Mouse (Mus musculus) limb, embryonic 13.5 days (tissue): Measurements from ENCODE around the gene Fmo3. TPM values are rescaled to one million over a fixed set of nuclear protein-coding genes. Genes with fewer than 3 reads are reported as not detected.

Experiments
- ATAC-seq: fragments of 200-750 bp; cut with Nextera tagmentation; 2 replicates; pipeline ENCODE4 v1.8.0; 2017; ENCODE audit warnings: low read depth, moderate number of reproducible peaks, moderate TSS enrichment; ENCODE audit not compliant: low FRiP score
- H3K27ac ChIP-seq: fragments of 300-500 bp; sonication (generic); 2 replicates; pipeline ENCODE4 v1.5.1; 2015; ENCODE audit warnings: inconsistent platforms, mild to moderate bottlenecking, moderate library complexity
- H3K27me3 ChIP-seq: fragments of 300-500 bp; sonication (generic); 2 replicates; pipeline ENCODE4 v1.6.1; 2015; ENCODE audit warnings: mild to moderate bottlenecking, inconsistent platforms
- H3K36me3 ChIP-seq: fragments of 300-500 bp; sonication (generic); 2 replicates; pipeline ENCODE4 v1.6.1; 2015; ENCODE audit warnings: inconsistent platforms, mild to moderate bottlenecking, moderate library complexity
- H3K4me1 ChIP-seq: fragments of 300-500 bp; sonication (generic); 2 replicates; pipeline ENCODE4 v1.6.1; 2015; ENCODE audit warnings: inconsistent platforms
- H3K4me2 ChIP-seq: fragments of 300-500 bp; sonication (generic); replicated peaks from 2 replicates; pipeline ENCODE4 v1.6.1; 2015; ENCODE audit warnings: inconsistent platforms, mild to moderate bottlenecking, moderate library complexity
- H3K4me3 ChIP-seq: fragments of 300-500 bp; sonication (generic); 2 replicates; pipeline ENCODE4 v1.5.1; 2015; ENCODE audit warnings: moderate library complexity, mild to moderate bottlenecking, inconsistent platforms
- H3K9ac ChIP-seq: fragments of 300-500 bp; sonication (generic); 2 replicates; pipeline ENCODE4 v1.6.1; 2015; ENCODE audit warnings: mild to moderate bottlenecking, inconsistent platforms
- H3K9me3 ChIP-seq: fragments of 300-500 bp; sonication (generic); 2 replicates; pipeline ENCODE4 v1.6.1; 2016; ENCODE audit warnings: inconsistent platforms
- WGBS: fragments of 180-500 bp; shearing (Covaris S2); methylation state at CpG from one replicate; pipeline ENCODE4 v1.1.7; 2015; 5-methylcytosine and 5-hydroxymethylcytosine counted together
- polyA plus RNA-seq: library from polyadenylated mRNA; unstranded; fragments of >200 nt; fragmentation: Nextera tagmentation; extraction: Ambion mirVana; gene quantifications from 2 replicates; pipeline ENCODE4 v1.2.1, GENCODE M21; 2015

Gene Fmo3
- polyA plus RNA-seq, 1 experiment from 2014 or later, result not detected

DNA sequence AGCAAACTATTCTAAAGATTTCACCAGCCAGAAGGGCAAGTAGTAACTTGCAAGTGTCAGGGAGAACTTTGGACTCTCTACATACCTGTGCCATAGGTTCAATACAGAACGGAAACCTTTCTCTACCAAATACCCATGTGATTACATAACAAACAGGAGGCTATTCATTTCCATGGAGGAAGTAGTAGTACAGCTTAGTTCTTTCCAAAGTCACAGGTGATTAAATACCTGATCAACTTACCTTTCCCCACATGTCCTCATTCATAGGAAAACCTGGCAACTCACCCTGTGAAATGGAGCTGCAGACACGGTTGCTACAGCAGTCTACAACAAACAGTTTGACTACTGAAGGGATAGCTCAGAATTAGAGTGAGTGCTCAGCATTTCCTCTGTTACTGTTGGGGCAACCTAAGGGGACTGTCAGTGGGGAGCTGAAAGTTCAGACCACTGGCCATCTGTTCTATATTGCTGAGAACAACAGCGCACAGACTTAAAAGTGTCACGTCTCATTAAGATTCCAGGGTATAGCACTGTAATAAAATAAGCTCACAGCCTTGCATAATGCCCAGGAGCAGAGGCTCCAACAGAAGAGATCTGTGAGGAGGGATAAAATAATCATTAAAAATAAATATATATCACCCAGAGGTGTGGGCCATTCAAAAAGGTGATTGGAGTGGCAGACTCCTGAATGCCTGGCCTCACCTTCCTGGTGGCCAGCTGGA lies 37.3 kb downstream of the Fmo3 start:
- WGBS, result 30% methylated on average over 4 of the region's 4 CpGs

GRCm38 (mm10) chr1:162943700-162944099 lies 40.6 kb downstream of the Fmo3 start:
- no peaks in the 10 kb centered on the region for H3K9me3 ChIP-seq
- no peak overlapping the region for H3K27ac ChIP-seq
- ATAC-seq, result no peak
- no peak overlapping the region for H3K4me3 ChIP-seq
- H3K36me3 ChIP-seq, result no peaks in the 10 kb centered on the region
- H3K27me3 ChIP-seq, result peaks cover 33% of the 10 kb centered on the region; the same call in 1 of the 2 replicates
- no peak overlapping the region for H3K4me2 ChIP-seq
- no peak overlapping the region for H3K9ac ChIP-seq
- 23% methylated on average over 6 of the region's 6 CpGs for WGBS
- peaks cover 27% of the 10 kb centered on the region for H3K4me1 ChIP-seq

More for the DNA sequence above, 37.3 kb downstream of the Fmo3 start:
- H3K4me2 ChIP-seq, result no peak overlapping the region
- no peak overlapping the region for H3K9ac ChIP-seq
- ATAC-seq, result peak; percentile 54; the same call in 1 of the 2 replicates
- no peak overlapping the region for H3K27ac ChIP-seq
- H3K36me3 ChIP-seq, result no peaks in the 10 kb centered on the region
- H3K9me3 ChIP-seq, result no peaks in the 10 kb centered on the region
- H3K4me3 ChIP-seq, result no peak overlapping the region
- peaks cover 19% of the 10 kb centered on the region for H3K4me1 ChIP-seq
- H3K27me3 ChIP-seq, result peaks cover 20% of the 10 kb centered on the region; the same call in 1 of the 2 replicates

- H3K27me3 ChIP-seq, result peaks cover 40% of the 10 kb centered on the region; the same call in 1 of the 2 replicates
- H3K27ac ChIP-seq, result peak overlapping the region; percentile 56; the same call in 1 of the 2 replicates
- no peak overlapping the region for H3K9ac ChIP-seq
- H3K9me3 ChIP-seq, result no peaks in the 10 kb centered on the region
- H3K4me3 ChIP-seq, result no peak overlapping the region
- H3K4me2 ChIP-seq, result no peak overlapping the region
- WGBS, result 64% methylated on average over 4 of the region's 4 CpGs
- H3K36me3 ChIP-seq, result no peaks in the 10 kb centered on the region
- peaks cover 23% of the 10 kb centered on the region for H3K4me1 ChIP-seq
- peak; percentile 88 for ATAC-seq
These were observed 45.5 kb downstream of the Fmo3 start for GRCm38 (mm10) chr1:162938696-162939351.

GRCm38 (mm10) chr1:162937970-162938695 lies 46.2 kb downstream of the Fmo3 start:
- H3K4me2 ChIP-seq, result no peak overlapping the region
- no peaks in the 10 kb centered on the region for H3K9me3 ChIP-seq
- 22% methylated on average over 5 of the region's 5 CpGs for WGBS
- no peak overlapping the region for H3K9ac ChIP-seq
- H3K27ac ChIP-seq, result peak overlapping the region; percentile 28; the same call in 1 of the 2 replicates
- H3K4me3 ChIP-seq, result no peak overlapping the region
- peaks cover 38% of the 10 kb centered on the region; the same call in 1 of the 2 replicates for H3K27me3 ChIP-seq
- peaks cover 21% of the 10 kb centered on the region for H3K4me1 ChIP-seq
- no peaks in the 10 kb centered on the region for H3K36me3 ChIP-seq
- ATAC-seq, result peak; percentile 92

DNA sequence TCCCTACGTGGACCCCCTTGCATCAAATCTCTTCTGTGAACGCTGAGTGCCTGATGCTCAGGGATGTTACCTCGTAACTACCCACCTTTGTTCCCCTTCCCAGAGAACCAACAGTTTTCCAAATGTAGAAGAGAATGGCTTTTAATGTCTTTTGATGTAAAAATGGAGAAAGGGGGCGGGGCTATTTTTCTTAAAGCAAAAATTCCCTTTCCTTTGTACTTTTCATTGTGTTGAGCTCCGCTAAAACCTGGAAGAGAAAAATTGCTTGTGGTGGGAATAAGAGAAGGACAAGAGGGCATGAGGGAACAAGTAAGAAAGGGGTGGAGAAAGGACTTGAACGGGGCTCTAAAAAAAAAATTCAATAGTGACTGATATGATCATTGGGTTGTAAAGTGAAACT lies 46.9 kb downstream of the Fmo3 start, which contains the start of gene Fmo6:
Gene Fmo6, minus strand, starts transcription at position 101 of the 400 bp plus-strand sequence.
- no peak within 1 kb of the TSS for H3K4me3 ChIP-seq
- no peak within 1 kb of the TSS for H3K4me2 ChIP-seq
- no peaks in the 10 kb centered on the region for H3K36me3 ChIP-seq
- ATAC-seq, result no peak
- peaks cover 32% of the 10 kb centered on the region; the same call in 1 of the 2 replicates for H3K27me3 ChIP-seq
- H3K9ac ChIP-seq, result no peak within 1 kb of the TSS
- WGBS, result 76% methylated on average over 6 of the region's 6 CpGs
- H3K27ac ChIP-seq, result peak within 1 kb of the TSS; percentile 28; the same call in 1 of the 2 replicates
- H3K4me1 ChIP-seq, result peaks cover 21% of the 10 kb centered on the region
- no peaks in the 10 kb centered on the region for H3K9me3 ChIP-seq

- Histone ChIP-seq H3K9ac (no peak overlapping the region), H3K4me2 (no peak overlapping the region), H3K27ac (no peak overlapping the region), H3K4me3 (no peak overlapping the region), H3K4me1 (peaks cover 23% of the 10 kb centered on the region), H3K9me3 (no peaks in the 10 kb centered on the region), H3K27me3 (peaks cover 26% of the 10 kb centered on the region; the same call in 1 of the 2 replicates), H3K36me3 (no peaks in the 10 kb centered on the region)
- ATAC-seq, result no peak
- 80% methylated on average over 4 of the region's 4 CpGs for WGBS
These were observed 49.8 kb downstream of the Fmo3 start for GRCm38 (mm10) chr1:162934374-162935012.

- Histone ChIP-seq H3K4me1 (peaks cover 7% of the 10 kb centered on the region; the same call in 1 of the 2 replicates), H3K4me3 (no peak overlapping the region), H3K4me2 (no peak overlapping the region), H3K27ac (no peak overlapping the region), H3K9ac (no peak overlapping the region), H3K36me3 (no peaks in the 10 kb centered on the region), H3K9me3 (no peaks in the 10 kb centered on the region), H3K27me3 (peaks cover 26% of the 10 kb centered on the region; the same call in 1 of the 2 replicates)
- ATAC-seq, result no peak
- WGBS, result 74% methylated on average over 4 of the region's 4 CpGs
These were observed 51.9 kb downstream of the Fmo3 start for GRCm38 (mm10) chr1:162932386-162932785.

GRCm38 (mm10) chr1:162931880-162932279 lies 52.4 kb downstream of the Fmo3 start:
- H3K27me3 ChIP-seq, result peaks cover 25% of the 10 kb centered on the region; the same call in 1 of the 2 replicates
- 60% methylated on average over 5 of the region's 5 CpGs for WGBS
- H3K4me2 ChIP-seq, result no peak overlapping the region
- no peak overlapping the region for H3K9ac ChIP-seq
- no peak for ATAC-seq
- H3K9me3 ChIP-seq, result no peaks in the 10 kb centered on the region
- H3K36me3 ChIP-seq, result no peaks in the 10 kb centered on the region
- no peak overlapping the region for H3K27ac ChIP-seq
- no peak overlapping the region for H3K4me3 ChIP-seq
- peaks cover 7% of the 10 kb centered on the region; the same call in 1 of the 2 replicates for H3K4me1 ChIP-seq

- no peak for ATAC-seq
- WGBS, result 74% methylated on average over 4 of the region's 4 CpGs
- H3K4me2 ChIP-seq, result no peak overlapping the region
These were observed 52.9 kb downstream of the Fmo3 start for GRCm38 (mm10) chr1:162931310-162931875.

GRCm38 (mm10) chr1:162930631-162931030 lies 53.7 kb downstream of the Fmo3 start:
- no peak overlapping the region for H3K4me3 ChIP-seq
- no peaks in the 10 kb centered on the region for H3K9me3 ChIP-seq
- 76% methylated on average over 2 of the region's 2 CpGs for WGBS
- no peak for ATAC-seq
- no peak overlapping the region for H3K4me2 ChIP-seq
- H3K4me1 ChIP-seq, result peaks cover 7% of the 10 kb centered on the region; the same call in 1 of the 2 replicates
- H3K36me3 ChIP-seq, result no peaks in the 10 kb centered on the region
- H3K9ac ChIP-seq, result no peak overlapping the region
- H3K27me3 ChIP-seq, result peaks cover 18% of the 10 kb centered on the region; the same call in 1 of the 2 replicates
- no peak overlapping the region for H3K27ac ChIP-seq

More at GRCm38 (mm10) chr1:162931310-162931875, 52.9 kb downstream of the Fmo3 start:
- Histone ChIP-seq H3K36me3 (no peaks in the 10 kb centered on the region), H3K27me3 (peaks cover 20% of the 10 kb centered on the region; the same call in 1 of the 2 replicates), H3K9ac (no peak overlapping the region), H3K4me1 (peaks cover 7% of the 10 kb centered on the region; the same call in 1 of the 2 replicates), H3K9me3 (no peaks in the 10 kb centered on the region), H3K27ac (no peak overlapping the region), H3K4me3 (no peak overlapping the region)

DNA sequence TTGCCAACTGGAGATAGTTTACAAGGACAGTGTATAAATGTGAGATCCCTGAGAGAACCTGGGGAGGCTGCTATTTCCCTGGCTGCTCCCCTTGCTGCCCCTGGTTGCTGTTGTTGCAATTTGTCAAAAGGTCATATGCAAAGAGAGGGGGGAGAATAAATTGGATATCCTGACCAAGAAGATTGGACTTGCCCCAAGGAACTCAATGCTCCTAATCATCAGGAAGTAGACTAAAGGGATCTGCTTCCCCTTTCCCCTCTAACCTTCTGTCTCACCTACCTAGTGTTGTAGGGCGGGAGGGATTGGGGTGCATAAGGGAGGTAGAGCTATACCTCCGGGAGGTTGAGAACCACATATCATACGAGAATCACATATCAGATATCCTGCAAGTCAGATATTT lies 55.2 kb downstream of the Fmo3 start:
- WGBS, result 84% methylated on average over 3 of the region's 3 CpGs
- no peak overlapping the region for H3K27ac ChIP-seq
- ATAC-seq, result no peak

More for the DNA sequence above, 55.2 kb downstream of the Fmo3 start:
- no peak overlapping the region for H3K9ac ChIP-seq
- H3K4me2 ChIP-seq, result no peak overlapping the region
- no peaks in the 10 kb centered on the region for H3K36me3 ChIP-seq
- H3K4me1 ChIP-seq, result peaks cover 3% of the 10 kb centered on the region; the same call in 1 of the 2 replicates
- no peaks in the 10 kb centered on the region for H3K9me3 ChIP-seq
- H3K4me3 ChIP-seq, result no peak overlapping the region
- H3K27me3 ChIP-seq, result peaks cover 9% of the 10 kb centered on the region; the same call in 1 of the 2 replicates
